Mouse (Mus musculus) neural tube, embryonic 14.5 days (tissue): ENCODE measurements around the gene Nectin2. TPM values are rescaled to one million over a fixed set of nuclear protein-coding genes. Genes with fewer than 3 reads are reported as not detected.

Source experiments
- ATAC-seq: fragments of 200-750 bp; cut with Nextera tagmentation; 2 replicates; pipeline ENCODE4 v1.8.0; 2017; ENCODE audit warnings: low read depth, mild to moderate bottlenecking, moderate TSS enrichment, moderate library complexity
- H3K27ac ChIP-seq: fragments of 300-500 bp; sonication (generic); 2 replicates; pipeline ENCODE4 v1.5.1; 2014; ENCODE audit warnings: low read depth, mild to moderate bottlenecking, control low read depth, low read length, moderate library complexity, mixed read lengths
- H3K27me3 ChIP-seq: fragments of 300-500 bp; sonication (generic); 2 replicates; pipeline ENCODE4 v1.6.1; 2014; ENCODE audit warnings: low read length; ENCODE audit not compliant: control insufficient read depth, insufficient read depth
- H3K36me3 ChIP-seq: fragments of 300-500 bp; sonication (generic); 2 replicates; pipeline ENCODE4 v1.6.1; 2014; ENCODE audit warnings: low read length, mixed read lengths; ENCODE audit not compliant: control insufficient read depth, insufficient read depth
- H3K4me1 ChIP-seq: fragments of 300-500 bp; sonication (generic); 2 replicates; pipeline ENCODE4 v1.6.1; 2014; ENCODE audit warnings: low read length; ENCODE audit not compliant: control insufficient read depth, insufficient read depth
- H3K4me2 ChIP-seq: fragments of 300-500 bp; sonication (generic); 2 replicates; pipeline ENCODE4 v1.6.1; 2014; ENCODE audit warnings: mild to moderate bottlenecking, low read depth, low read length, control low read depth
- H3K4me3 ChIP-seq: fragments of 300-500 bp; sonication (generic); 2 replicates; pipeline ENCODE4 v1.5.1; 2014; ENCODE audit warnings: low read depth, low read length, control low read depth, mixed read lengths
- H3K9ac ChIP-seq: fragments of 300-500 bp; sonication (generic); replicated peaks from 2 replicates; pipeline ENCODE4 v1.6.1; 2014; ENCODE audit warnings: low read depth, mild to moderate bottlenecking, control low read depth, low read length, mixed read lengths
- H3K9me3 ChIP-seq: fragments of 300-500 bp; sonication (generic); 2 replicates; pipeline ENCODE4 v1.6.1; 2016; ENCODE audit warnings: low read length; ENCODE audit not compliant: control insufficient read depth
- WGBS: fragments of 180-500 bp; shearing (Covaris S2); extraction: QIAGEN DNeasy Blood & Tissue Kit; methylation state at CpG from one replicate; pipeline ENCODE4 v1.1.7; 2014; 5-methylcytosine and 5-hydroxymethylcytosine counted together
- polyA plus RNA-seq: library from polyadenylated mRNA; unstranded; fragments of >200 nt; fragmentation: Nextera tagmentation; extraction: Ambion mirVana; gene quantifications from 2 replicates; pipeline ENCODE4 v1.2.1, GENCODE M21; 2014

Gene Nectin2
- polyA plus RNA-seq, 1 experiment from 2014 or later, result 44.7 TPM

DNA sequence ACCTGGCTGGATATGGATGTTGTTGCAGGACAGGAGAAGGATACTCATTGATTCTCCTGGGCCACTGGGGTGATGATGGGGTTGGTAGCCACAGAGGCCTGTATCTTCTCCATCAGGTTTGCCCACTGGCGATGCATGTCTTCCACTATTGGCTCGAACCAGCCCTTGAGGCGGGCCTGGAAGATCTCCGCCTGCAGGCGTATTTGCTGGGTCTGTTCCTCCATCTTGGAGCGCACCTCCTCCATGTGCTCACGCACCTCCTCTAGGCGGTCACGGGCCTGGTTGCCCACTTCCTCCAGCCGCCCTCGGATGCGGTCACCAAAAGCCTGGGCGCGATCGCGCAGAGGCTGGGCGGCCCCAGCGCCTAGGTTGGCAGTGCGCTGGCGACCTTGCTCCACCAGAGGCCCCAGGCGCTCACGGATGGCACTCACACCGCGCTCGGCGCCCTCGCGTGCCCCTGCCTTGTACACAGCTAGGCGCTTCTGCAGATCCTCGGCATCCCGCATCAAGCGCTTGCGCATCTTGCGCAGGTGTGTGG lies 53.9 kb downstream of the Nectin2 start:
- 93% methylated on average over 34 of the region's 34 CpGs for WGBS
- no peak overlapping the region for H3K4me2 ChIP-seq
- ATAC-seq, result no peak
- H3K4me1 ChIP-seq, result peaks cover 5% of the 10 kb centered on the region
- no peak overlapping the region for H3K9ac ChIP-seq
- no peak overlapping the region for H3K27ac ChIP-seq
- H3K9me3 ChIP-seq, result no peaks in the 10 kb centered on the region
- H3K36me3 ChIP-seq, result no peaks in the 10 kb centered on the region
- H3K27me3 ChIP-seq, result no peaks in the 10 kb centered on the region
- H3K4me3 ChIP-seq, result no peak overlapping the region

DNA sequence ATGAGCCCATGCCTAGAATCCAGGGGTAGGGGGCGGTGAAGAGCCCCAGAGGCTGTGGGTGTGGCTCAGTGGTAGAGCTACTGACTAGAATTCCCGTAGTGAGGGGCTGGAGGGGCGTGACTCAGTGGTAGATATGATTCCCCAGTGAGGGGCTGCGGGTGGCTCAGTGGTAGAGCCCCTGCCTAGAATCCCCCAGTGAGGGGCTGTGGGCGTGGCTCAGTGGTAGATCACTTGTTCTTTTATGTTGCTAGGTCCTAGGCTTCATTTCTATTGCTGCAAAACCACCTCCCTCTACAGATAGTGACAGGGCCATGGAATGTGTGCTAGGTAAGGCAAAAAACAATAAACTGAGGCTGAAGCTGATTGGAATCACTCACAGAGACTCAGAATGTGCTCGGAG lies 54.4 kb downstream of the Nectin2 start:
- no peak for ATAC-seq
- no peak overlapping the region for H3K9ac ChIP-seq
- no peak overlapping the region for H3K27ac ChIP-seq
- H3K4me1 ChIP-seq, result peaks cover 5% of the 10 kb centered on the region
- WGBS, result 90% methylated on average over 6 of the region's 6 CpGs
- H3K36me3 ChIP-seq, result no peaks in the 10 kb centered on the region
- H3K27me3 ChIP-seq, result no peaks in the 10 kb centered on the region
- H3K4me3 ChIP-seq, result no peak overlapping the region
- no peaks in the 10 kb centered on the region for H3K9me3 ChIP-seq
- no peak overlapping the region for H3K4me2 ChIP-seq

DNA sequence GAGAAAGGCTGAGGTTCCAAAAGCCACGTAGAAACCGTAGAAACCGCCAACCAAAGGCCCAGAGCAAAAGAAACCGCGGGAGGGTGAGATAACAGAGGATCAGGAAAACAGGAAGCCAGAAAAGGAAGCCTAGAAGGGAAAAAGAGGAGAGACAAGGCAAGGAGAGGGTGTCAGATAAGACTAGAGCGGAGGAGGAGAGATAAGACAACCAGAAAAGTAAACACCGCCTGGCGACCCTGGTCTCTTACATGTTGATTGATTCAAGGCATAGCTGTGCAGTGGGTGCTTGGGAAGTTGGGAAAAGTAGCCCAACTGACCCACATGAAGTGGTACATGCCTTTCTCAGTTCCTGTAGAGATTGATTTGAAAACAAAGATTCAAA lies 55.1 kb downstream of the Nectin2 start:
- H3K4me3 ChIP-seq, result no peak overlapping the region
- no peak overlapping the region for H3K9ac ChIP-seq
- 69% methylated on average over 8 of the region's 8 CpGs for WGBS
- no peak for ATAC-seq
- peaks cover 5% of the 10 kb centered on the region for H3K4me1 ChIP-seq
- H3K36me3 ChIP-seq, result no peaks in the 10 kb centered on the region
- no peaks in the 10 kb centered on the region for H3K27me3 ChIP-seq
- no peak overlapping the region for H3K27ac ChIP-seq
- H3K9me3 ChIP-seq, result no peaks in the 10 kb centered on the region
- H3K4me2 ChIP-seq, result no peak overlapping the region

DNA sequence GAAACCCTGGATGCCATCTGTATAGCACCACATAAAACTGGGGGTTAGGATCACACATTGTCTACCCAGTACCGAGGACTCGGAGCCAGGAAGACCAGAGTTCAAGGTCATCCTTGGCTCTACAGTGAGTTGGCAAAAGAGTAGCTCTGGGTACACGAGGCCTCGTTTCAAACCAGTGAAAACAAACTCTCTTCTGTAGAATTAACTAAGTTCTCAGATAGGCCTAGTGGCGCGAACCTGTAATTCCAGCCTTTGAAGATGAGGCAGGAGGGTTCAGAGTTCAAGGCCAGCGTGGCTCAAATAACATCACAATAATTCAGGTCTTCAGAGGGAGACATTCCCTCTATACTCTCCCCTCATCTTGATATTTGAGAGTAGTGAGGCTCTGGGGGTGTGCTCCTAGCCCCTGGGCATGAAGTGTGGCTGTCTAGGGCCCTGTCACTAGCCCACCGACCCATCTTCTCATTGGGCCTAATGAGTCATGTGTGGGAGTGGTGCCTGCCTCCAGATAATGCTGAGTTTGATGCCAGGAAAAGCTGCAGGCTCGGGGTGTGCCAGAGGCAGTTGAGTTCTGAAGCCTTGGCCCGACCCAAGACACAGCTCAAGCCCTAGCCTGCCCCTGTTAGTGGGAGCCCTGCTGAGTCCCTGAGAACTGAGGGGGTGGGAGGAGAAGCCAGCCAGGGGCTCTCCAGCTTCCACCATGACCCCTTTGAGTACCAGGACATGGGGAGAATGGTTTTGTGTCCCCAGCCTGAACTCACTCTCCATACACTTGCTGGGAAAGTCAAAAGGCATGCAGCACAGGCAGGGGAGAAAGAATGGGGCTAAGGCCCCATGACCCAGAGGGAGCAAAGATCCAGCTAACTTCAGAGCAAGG lies 55.7 kb downstream of the Nectin2 start:
- H3K27ac ChIP-seq, result no peak overlapping the region
- H3K4me1 ChIP-seq, result peaks cover 5% of the 10 kb centered on the region
- H3K9ac ChIP-seq, result no peak overlapping the region
- H3K36me3 ChIP-seq, result no peaks in the 10 kb centered on the region
- 93% methylated on average over 10 of the region's 10 CpGs for WGBS
- ATAC-seq, result no peak
- H3K4me2 ChIP-seq, result no peak overlapping the region
- H3K9me3 ChIP-seq, result no peaks in the 10 kb centered on the region
- no peak overlapping the region for H3K4me3 ChIP-seq
- H3K27me3 ChIP-seq, result no peaks in the 10 kb centered on the region

- Histone ChIP-seq H3K27ac (no peak overlapping the region), H3K4me2 (no peak overlapping the region), H3K4me3 (no peak overlapping the region), H3K4me1 (no peaks in the 10 kb centered on the region), H3K27me3 (no peaks in the 10 kb centered on the region), H3K9me3 (no peaks in the 10 kb centered on the region), H3K9ac (no peak overlapping the region), H3K36me3 (no peaks in the 10 kb centered on the region)
- ATAC-seq, result no peak
- 26% methylated on average over 10 of the region's 10 CpGs for WGBS
Measured at GRCm38 (mm10) chr7:19693421-19693820, 56.9 kb downstream of the Nectin2 start.

- 0 out of 2 replicates have a peak within 1 kb of the TSS, but pooled peaks have one; percentile 16 for H3K9ac ChIP-seq
- WGBS, result 46% methylated on average over 28 of the region's 28 CpGs
- H3K36me3 ChIP-seq, result no peaks in the 10 kb centered on the region
- no peak within 1 kb of the TSS for H3K4me2 ChIP-seq
- H3K9me3 ChIP-seq, result no peaks in the 10 kb centered on the region
- no peak within 1 kb of the TSS for H3K27ac ChIP-seq
- H3K4me1 ChIP-seq, result no peaks in the 10 kb centered on the region
- no peak within 1 kb of the TSS for H3K4me3 ChIP-seq
- no peak for ATAC-seq
- H3K27me3 ChIP-seq, result no peaks in the 10 kb centered on the region
Measured at GRCm38 (mm10) chr7:19691873-19692865, 58.1 kb downstream of the Nectin2 start, which contains the start of gene Apoc1. Apoc1 (minus strand) TSS chr7:19692660.

- ATAC-seq, result no peak
- H3K27ac ChIP-seq, result no peak overlapping the region
- no peaks in the 10 kb centered on the region for H3K4me1 ChIP-seq
- H3K4me3 ChIP-seq, result no peak overlapping the region
- no peaks in the 10 kb centered on the region for H3K9me3 ChIP-seq
- H3K4me2 ChIP-seq, result no peak overlapping the region
- no peaks in the 10 kb centered on the region for H3K36me3 ChIP-seq
- no peak overlapping the region for H3K9ac ChIP-seq
- 72% methylated on average over 6 of the region's 6 CpGs for WGBS
- H3K27me3 ChIP-seq, result no peaks in the 10 kb centered on the region
Measured at GRCm38 (mm10) chr7:19691434-19691833, 58.8 kb downstream of the Nectin2 start.

DNA sequence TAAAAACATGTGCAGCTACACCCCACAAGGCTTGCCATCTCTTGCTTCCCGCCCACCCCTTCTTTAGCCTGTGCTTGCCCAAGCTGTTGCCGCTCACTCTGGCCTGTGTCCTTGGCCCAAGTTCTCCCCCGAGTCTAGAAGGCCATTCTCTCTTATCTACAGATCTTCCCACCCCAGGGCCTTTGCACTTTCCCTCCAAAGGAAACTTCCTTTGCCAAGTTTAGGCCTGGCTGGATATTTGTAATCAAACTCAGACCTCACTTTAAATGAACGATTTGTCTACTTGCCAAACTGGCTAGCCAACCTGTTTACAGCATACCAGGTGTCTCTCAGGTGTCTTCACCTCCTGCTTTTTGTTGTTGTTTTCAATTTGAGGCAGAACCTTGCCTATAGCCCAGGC lies 59.4 kb downstream of the Nectin2 start:
- Histone ChIP-seq H3K9ac (no peak overlapping the region), H3K4me1 (no peaks in the 10 kb centered on the region), H3K4me2 (no peak overlapping the region), H3K27me3 (no peaks in the 10 kb centered on the region), H3K36me3 (no peaks in the 10 kb centered on the region), H3K4me3 (no peak overlapping the region), H3K9me3 (no peaks in the 10 kb centered on the region), H3K27ac (no peak overlapping the region)
- no peak for ATAC-seq
- 95% methylated on average over 4 of the region's 4 CpGs for WGBS
